Mouse (Mus musculus) small intestine, adult 2 months (tissue): ENCODE measurements around the gene Pla2r1. TPM values are rescaled to one million over a fixed set of nuclear protein-coding genes. Genes with fewer than 3 reads are reported as not detected.

Experiments
- H3K27ac ChIP-seq: fragments of 200-500 bp; 2 replicates; pipeline ENCODE4 v1.5.1; 2012; ENCODE audit warnings: low read depth, low read length, control low read depth, inconsistent platforms; ENCODE audit not compliant: insufficient read depth
- H3K27me3 ChIP-seq: fragments of 200-500 bp; 2 replicates; pipeline ENCODE4 v1.6.1; 2012; ENCODE audit warnings: mild to moderate bottlenecking, moderate library complexity, low read length, inconsistent platforms; ENCODE audit not compliant: control insufficient read depth, insufficient read depth
- H3K36me3 ChIP-seq: fragments of 200-500 bp; 2 replicates; pipeline ENCODE4 v1.6.1; 2012; ENCODE audit warnings: mild to moderate bottlenecking, low read length, control low read depth, inconsistent platforms; ENCODE audit not compliant: control insufficient read depth, insufficient read depth
- H3K4me1 ChIP-seq: fragments of 200-500 bp; 2 replicates; pipeline ENCODE4 v1.6.1; 2012; ENCODE audit warnings: low read length, inconsistent platforms, mixed read lengths; ENCODE audit not compliant: control insufficient read depth, insufficient read depth, insufficient read length
- H3K4me3 ChIP-seq: fragments of 200-500 bp; 2 replicates; pipeline ENCODE4 v1.5.1; 2012; ENCODE audit warnings: low read depth, mild to moderate bottlenecking, control low read depth, inconsistent platforms, low read length, moderate library complexity
- CTCF ChIP-seq: fragments of 200-500 bp; IDR thresholded peaks from 2 replicates; pipeline ENCODE4 v1.5.1; 2012; ENCODE audit warnings: low read depth, mild to moderate bottlenecking, control low read depth, inconsistent platforms, low read length, moderate library complexity, mixed read lengths; ENCODE audit not compliant: insufficient replicate concordance, insufficient read length; ENCODE audit errors: extremely low read depth
- POLR2A ChIP-seq: fragments of 200-500 bp; IDR thresholded peaks from 2 replicates; pipeline ENCODE4 v1.6.1; 2012; ENCODE audit warnings: low read depth, mild to moderate bottlenecking, control low read depth, inconsistent platforms, low read length, moderate library complexity
- WGBS: fragments of 180-500 bp; shearing (Covaris S2); methylation state at CpG from one replicate; pipeline ENCODE4 v1.1.7; 2018; 5-methylcytosine and 5-hydroxymethylcytosine counted together
- polyA plus RNA-seq: library from polyadenylated mRNA; depleted of rRNA; stranded (reverse); fragments of >200 nt; gene quantifications from 2 replicates; pipeline ENCODE4 v1.2.3, GENCODE M21; 2012

Pla2r1 gene
- polyA plus RNA-seq, 1 experiment = 0.85 TPM

- H3K4me3 ChIP-seq = no peak overlapping the region
- no peak for TF ChIP-seq POLR2A
- TF ChIP-seq CTCF = no peak
- H3K4me1 ChIP-seq = peaks cover 8% of the 10 kb centered on the region; the same call in 1 of the 2 replicates
- H3K27ac ChIP-seq = no peak overlapping the region
- no peaks in the 10 kb centered on the region for H3K36me3 ChIP-seq
- H3K27me3 ChIP-seq = no peaks in the 10 kb centered on the region
- WGBS = 66% methylated on average over 8 of the region's 8 CpGs
Measured at GRCm38 (mm10) chr2:60414334-60414733, 138.8 kb downstream of the Pla2r1 start.

- Histone ChIP-seq H3K4me3 (no peak overlapping the region), H3K4me1 (peaks cover 8% of the 10 kb centered on the region; the same call in 1 of the 2 replicates), H3K27ac (no peak overlapping the region), H3K36me3 (no peaks in the 10 kb centered on the region), H3K27me3 (no peaks in the 10 kb centered on the region)
- no peak for TF ChIP-seq CTCF
- no peak for TF ChIP-seq POLR2A
- WGBS = 82% methylated on average over 18 of the region's 18 CpGs
Measured at GRCm38 (mm10) chr2:60413006-60413650, 140.0 kb downstream of the Pla2r1 start.

- H3K27me3 ChIP-seq = no peaks in the 10 kb centered on the region
- no peak for TF ChIP-seq CTCF
- peaks cover 8% of the 10 kb centered on the region; the same call in 1 of the 2 replicates for H3K4me1 ChIP-seq
- no peak overlapping the region for H3K27ac ChIP-seq
- WGBS = 72% methylated on average over 7 of the region's 7 CpGs
- H3K4me3 ChIP-seq = no peak overlapping the region
- H3K36me3 ChIP-seq = no peaks in the 10 kb centered on the region
Measured at GRCm38 (mm10) chr2:60411181-60411580, 141.9 kb downstream of the Pla2r1 start.

GRCm38 (mm10) chr2:60409989-60410763 lies 142.9 kb downstream of the Pla2r1 start:
- peak overlapping the region; percentile 88 for H3K27ac ChIP-seq

GRCm38 (mm10) chr2:60409194-60409593 lies 143.9 kb downstream of the Pla2r1 start:
- peaks cover 8% of the 10 kb centered on the region; the same call in 1 of the 2 replicates for H3K4me1 ChIP-seq
- 86% methylated on average over 6 of the region's 6 CpGs for WGBS
- H3K36me3 ChIP-seq = no peaks in the 10 kb centered on the region
- no peak overlapping the region for H3K4me3 ChIP-seq
- no peak for TF ChIP-seq CTCF
- no peak for TF ChIP-seq POLR2A
- H3K27me3 ChIP-seq = no peaks in the 10 kb centered on the region
- H3K27ac ChIP-seq = no peak overlapping the region

More at GRCm38 (mm10) chr2:60409989-60410763, 142.9 kb downstream of the Pla2r1 start:
- WGBS = 34% methylated on average over 11 of the region's 11 CpGs
- Histone ChIP-seq H3K4me1 (peaks cover 8% of the 10 kb centered on the region; the same call in 1 of the 2 replicates), H3K4me3 (no peak overlapping the region), H3K36me3 (no peaks in the 10 kb centered on the region), H3K27me3 (no peaks in the 10 kb centered on the region)
- TF ChIP-seq CTCF = no peak
- TF ChIP-seq POLR2A = no peak

GRCm38 (mm10) chr2:60407387-60407786 lies 145.7 kb downstream of the Pla2r1 start:
- Histone ChIP-seq H3K27ac (no peak overlapping the region), H3K36me3 (no peaks in the 10 kb centered on the region), H3K4me3 (no peak overlapping the region), H3K4me1 (peaks cover 8% of the 10 kb centered on the region; the same call in 1 of the 2 replicates), H3K27me3 (no peaks in the 10 kb centered on the region)
- 92% methylated on average over 2 of the region's 2 CpGs for WGBS
- TF ChIP-seq CTCF (no peak), POLR2A (no peak)

GRCm38 (mm10) chr2:60405431-60405830 lies 147.7 kb downstream of the Pla2r1 start:
- WGBS = 36% methylated on average over 5 of the region's 5 CpGs
- no peaks in the 10 kb centered on the region for H3K36me3 ChIP-seq
- no peak overlapping the region for H3K27ac ChIP-seq
- peaks cover 6% of the 10 kb centered on the region; the same call in 1 of the 2 replicates for H3K4me1 ChIP-seq
- no peak for TF ChIP-seq POLR2A
- TF ChIP-seq CTCF = no peak
- H3K4me3 ChIP-seq = no peak overlapping the region
- H3K27me3 ChIP-seq = no peaks in the 10 kb centered on the region
